Mouse (Mus musculus): ENCODE data around the gene Gm5089.

Gene Gm5089

DNA sequence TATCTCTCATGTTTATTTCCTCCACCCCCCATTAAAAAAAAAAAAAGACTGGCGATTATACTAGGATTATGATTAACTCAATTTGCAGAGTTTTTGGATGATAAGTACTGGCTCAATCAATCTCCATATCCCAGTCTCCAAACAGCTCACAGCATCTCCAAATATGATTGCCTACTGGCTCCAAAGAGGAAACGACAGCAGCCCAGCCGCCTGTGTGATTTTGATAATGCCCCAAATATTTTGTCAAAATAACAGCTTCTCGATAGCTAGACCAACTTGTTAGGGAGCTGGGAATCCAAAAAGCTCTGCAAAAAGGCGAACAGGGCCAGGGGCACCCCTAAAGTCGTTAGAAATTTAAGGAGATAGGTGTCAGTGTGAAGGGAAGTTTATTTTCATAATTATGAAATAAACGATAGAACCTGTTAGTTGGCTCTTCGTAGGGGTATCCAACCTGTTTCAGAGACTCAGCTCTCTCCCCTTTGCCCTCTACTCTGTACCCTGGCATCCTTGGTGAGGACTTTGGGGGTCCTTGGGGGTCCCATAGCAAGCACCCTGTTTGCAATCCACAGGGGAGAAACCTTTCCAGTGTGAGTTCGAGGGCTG, 27.2 kb upstream of the Gm5089 start:
- no peak for DNase-seq (ENCODE audit: low read depth, low spot score)

DNA sequence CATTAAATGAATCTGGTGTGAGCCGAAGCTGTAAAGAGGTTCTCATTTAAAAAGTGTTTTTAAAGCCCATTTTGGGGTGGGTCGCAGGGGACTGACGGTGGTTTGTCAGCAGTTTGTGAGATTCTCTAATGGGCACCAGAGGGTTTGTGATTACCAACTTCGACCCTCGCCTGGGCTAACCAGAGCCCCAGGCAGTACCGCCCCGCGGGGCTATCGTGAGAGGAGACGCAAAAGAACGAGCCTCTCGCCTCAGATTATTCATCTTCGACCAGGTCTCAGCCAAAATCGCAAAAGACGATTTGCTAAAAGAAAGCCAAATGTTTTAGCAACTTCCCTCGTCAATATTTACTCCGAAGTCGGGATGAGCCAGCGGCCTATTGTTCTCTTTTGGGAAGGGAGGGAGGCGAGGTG, 26.4 kb upstream of the Gm5089 start:
- peak; percentile 38 for DNase-seq (ENCODE audit: low read depth, low spot score)

GRCm38 (mm10) chr14:122476822-122477215, 25.9 kb upstream of the Gm5089 start:
- DNase-seq (ENCODE audit: low read depth, low spot score), result no peak

DNA sequence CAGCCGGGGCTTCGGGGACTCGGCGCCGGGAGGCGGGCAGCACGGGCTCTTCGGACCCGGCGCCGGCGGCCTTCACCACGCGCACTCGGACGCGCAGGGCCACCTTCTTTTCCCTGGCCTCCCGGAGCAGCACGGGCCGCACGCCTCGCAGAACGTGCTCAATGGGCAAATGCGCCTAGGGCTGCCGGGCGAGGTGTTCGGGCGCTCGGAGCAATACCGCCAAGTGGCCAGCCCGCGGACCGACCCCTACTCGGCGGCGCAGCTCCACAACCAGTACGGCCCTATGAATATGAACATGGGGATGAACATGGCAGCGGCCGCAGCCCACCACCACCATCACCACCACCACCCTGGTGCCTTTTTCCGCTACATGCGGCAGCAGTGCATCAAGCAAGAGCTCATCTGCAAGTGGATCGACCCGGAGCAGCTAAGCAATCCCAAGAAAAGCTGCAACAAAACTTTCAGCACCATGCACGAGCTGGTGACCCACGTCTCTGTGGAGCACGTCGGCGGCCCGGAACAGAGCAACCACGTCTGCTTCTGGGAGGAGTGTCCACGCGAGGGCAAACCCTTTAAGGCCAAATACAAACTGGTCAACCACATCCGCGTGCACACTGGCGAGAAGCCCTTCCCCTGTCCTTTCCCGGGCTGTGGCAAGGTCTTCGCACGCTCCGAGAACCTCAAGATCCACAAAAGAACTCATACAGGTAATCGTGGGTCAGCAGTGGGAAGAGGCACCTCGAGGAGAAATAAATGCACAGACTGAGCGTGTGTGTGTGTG, 25.3 kb upstream of the Gm5089 start:
- peak; percentile 71 for DNase-seq (ENCODE audit: low read depth, low spot score)

DNA sequence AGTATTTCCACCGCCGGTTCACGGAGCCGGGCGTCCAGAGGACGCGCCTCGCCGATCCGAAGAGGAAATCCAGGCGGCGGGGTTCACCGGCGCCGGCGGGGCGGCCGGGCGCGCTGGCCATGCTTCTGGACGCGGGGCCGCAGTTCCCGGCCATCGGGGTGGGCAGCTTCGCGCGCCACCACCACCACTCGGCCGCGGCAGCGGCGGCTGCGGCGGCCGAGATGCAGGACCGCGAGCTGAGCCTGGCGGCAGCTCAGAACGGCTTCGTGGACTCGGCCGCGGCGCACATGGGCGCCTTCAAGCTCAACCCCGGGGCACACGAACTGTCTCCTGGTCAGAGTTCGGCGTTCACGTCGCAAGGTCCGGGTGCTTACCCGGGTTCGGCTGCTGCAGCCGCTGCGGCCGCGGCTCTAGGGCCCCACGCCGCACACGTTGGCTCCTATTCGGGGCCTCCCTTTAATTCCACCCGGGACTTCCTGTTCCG, 24.7 kb upstream of the Gm5089 start:
- peak; percentile 75 for DNase-seq (ENCODE audit: low read depth, low spot score)

DNA sequence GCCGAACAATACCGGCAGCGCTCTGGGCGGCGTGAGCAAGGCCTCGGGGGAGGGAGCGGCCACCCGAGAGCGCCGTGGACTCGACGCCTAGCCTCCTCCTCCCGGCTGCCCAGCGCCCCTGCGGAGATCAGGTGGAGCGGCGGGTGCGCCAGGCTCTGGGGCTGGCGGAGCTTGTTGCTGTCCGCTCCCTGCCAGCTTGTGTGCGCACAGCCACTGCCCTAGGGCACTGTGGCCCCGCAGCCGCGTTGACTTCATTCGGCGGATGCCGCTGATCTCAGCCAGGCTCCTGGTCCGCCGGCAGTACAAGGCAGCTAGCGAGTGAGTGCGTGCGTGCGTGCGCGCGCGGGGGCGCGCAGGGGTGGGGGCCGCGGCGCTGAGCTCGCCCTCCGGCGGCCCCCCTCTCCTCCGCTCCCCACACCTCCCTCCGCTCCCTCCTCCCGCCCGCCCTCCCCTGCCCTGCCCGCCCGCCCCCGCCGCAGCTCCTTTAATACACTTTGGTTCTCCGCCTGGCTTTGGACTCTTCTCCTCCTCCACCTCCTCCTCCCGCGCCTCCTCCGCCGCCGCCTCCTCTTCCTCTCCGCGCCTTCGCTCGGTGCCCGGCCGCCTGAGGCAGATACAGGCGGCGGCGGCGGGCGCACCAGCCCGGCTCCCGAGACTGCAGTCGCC, 24.1 kb upstream of the Gm5089 start, which contains the start of gene Zic2:
TSS of gene Zic2 (plus strand) at position 545 of the 666 bp plus-strand sequence.
- peak; percentile 91 for DNase-seq (ENCODE audit: low read depth, low spot score)

DNA sequence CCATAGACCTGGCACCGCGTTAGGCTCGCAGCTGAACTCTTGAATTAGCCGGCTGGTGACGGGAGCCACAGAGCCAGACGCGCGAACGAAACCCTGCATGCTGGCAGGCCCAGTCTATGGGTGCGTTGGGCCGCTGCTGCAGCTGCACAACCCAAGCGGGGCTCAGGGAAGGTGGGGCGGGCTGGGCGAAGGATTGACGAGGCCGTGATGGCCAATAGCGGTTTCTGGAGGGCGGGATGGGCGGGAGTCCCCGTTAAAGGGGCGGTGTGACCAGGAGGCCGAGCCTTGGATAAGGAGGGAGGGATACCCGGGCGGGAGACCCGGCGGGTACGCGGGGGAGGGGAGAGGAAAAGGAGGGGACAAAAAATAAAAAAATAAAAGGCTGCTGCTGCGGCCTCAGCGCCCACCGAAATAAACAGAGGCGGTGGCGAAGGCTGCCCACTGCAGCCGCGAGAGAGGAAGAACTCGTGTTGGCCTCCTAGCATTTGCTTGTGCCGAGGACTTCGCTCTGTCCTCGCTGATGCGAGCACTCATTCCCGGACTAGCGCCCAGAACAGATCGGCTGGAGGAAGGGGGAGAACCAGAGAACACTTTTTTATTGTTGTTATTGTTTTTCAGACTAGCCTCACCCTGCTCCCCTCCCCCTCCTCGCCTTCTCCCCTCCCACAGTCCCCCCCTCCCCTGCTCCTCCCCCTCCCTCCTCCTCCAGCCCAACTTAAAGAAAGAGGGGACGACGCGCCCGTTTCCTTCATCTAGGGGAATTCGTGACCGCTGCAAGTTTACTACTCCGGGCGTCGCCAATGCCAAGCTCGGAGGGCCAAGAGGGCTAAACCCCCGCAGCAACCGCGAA, 23.4 kb upstream of the Gm5089 start:
- DNase-seq (ENCODE audit: low read depth, low spot score), result peak; percentile 92

- peak; percentile 26 for DNase-seq (ENCODE audit: low read depth, low spot score)
Observed at GRCm38 (mm10) chr14:122473211-122473751, 22.4 kb upstream of the Gm5089 start.

DNA sequence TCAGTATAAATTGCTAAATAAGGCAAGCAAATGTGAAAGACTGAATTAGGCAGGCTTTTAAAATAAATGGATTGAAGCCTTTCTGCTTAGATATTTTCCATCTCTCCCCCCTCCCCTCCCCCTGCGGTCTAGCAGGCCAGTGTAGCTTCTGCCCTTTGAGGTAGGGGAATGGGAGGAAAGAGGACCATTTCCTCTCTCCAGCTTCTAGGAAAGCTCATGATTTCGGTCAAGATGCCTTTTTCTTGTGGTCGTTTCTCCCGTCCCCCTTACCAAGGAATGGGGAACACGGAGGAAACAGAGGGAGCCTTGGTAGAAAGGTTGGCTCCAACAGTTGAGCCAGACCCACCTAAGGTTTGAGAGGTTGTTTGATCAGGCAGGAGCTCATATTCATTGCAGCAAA, 21.7 kb upstream of the Gm5089 start:
- DNase-seq (ENCODE audit: low read depth, low spot score), result no peak

DNA sequence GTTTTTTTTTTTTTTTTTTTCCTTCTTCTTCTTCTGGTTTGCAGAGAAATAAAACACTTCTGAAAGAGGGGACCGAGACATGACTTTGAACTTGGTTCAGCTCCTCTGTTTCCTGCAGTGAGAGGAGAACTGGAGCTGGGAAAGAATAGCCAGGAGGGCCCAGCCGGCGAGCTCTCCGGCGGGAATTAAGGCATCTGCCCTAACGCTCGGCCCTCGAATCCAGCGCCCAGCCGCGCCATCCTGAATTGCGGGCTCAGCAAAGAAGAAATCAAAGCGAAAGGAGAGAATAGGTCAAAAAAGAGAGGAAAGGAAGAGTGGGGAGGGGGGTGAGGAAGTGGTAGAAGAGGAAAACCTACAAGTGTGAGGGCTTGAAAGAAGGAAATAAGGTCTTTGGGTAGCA, 21.2 kb upstream of the Gm5089 start:
- peak; percentile 27 for DNase-seq (ENCODE audit: low read depth, low spot score)

GRCm38 (mm10) chr14:122471449-122472085, 20.7 kb upstream of the Gm5089 start:
- peak; percentile 10 for DNase-seq (ENCODE audit: low read depth, low spot score)

- DNase-seq (ENCODE audit: low read depth, low spot score), result peak; percentile 64
Observed at GRCm38 (mm10) chr14:122468971-122469755, 18.2 kb upstream of the Gm5089 start.

GRCm38 (mm10) chr14:122467926-122468841, 17.3 kb upstream of the Gm5089 start:
- peak; percentile 78 for DNase-seq (ENCODE audit: low read depth, low spot score)

DNA sequence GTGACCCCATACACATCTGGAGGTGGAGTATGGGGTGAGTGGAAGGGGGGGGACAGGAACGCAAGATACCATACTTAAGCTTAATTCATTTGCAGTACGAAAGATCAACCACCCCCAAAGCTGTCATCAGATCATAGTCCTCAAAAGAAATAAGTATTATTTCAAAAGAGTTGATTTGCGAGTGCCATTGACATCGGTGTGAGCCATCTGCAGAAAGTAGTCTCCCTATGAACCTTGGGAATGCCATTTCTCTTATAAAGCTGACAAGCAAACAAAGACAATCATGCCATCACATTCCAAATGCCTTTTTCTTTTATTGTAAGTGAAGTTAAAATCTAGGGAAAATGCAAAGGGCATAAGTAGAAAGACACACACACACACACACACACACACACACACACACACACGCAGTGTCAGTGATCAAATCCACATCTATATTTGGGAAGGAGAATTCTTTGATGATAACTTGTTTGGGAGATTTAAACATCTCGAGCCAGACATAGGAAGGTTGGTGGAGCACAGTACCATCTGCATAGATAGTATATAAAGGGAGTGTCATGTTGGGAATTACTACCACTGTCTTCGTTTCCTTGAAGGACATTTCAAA, 15.9 kb upstream of the Gm5089 start:
- DNase-seq (ENCODE audit: low read depth, low spot score), result no peak

DNA sequence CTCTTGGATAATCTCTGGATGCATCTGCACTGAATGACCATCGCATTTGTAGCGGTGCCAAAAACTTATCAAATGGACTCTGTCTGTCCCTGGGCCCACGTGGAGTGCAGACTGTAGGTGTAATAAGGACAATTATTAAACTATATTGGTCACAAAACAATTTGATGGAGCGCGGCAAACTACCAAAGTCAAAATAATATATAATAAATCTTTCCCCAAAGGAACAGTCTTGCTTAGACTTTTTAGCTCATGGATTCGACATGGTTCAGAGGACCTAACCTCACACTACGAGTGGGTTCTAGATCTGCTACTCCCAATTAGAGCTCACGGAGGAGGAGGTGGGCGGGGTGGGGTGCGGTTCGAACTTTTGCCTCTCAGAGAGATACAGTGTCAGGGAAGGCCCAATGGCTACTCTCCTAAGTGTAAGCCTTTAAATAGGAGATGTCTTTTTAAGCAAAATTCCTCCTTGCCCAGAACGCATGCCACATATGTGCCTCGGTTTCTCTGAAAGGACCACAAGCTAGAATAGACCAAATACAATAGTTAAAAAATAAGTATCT, 15.1 kb upstream of the Gm5089 start:
- DNase-seq (ENCODE audit: low read depth, low spot score), result peak; percentile 54

DNA sequence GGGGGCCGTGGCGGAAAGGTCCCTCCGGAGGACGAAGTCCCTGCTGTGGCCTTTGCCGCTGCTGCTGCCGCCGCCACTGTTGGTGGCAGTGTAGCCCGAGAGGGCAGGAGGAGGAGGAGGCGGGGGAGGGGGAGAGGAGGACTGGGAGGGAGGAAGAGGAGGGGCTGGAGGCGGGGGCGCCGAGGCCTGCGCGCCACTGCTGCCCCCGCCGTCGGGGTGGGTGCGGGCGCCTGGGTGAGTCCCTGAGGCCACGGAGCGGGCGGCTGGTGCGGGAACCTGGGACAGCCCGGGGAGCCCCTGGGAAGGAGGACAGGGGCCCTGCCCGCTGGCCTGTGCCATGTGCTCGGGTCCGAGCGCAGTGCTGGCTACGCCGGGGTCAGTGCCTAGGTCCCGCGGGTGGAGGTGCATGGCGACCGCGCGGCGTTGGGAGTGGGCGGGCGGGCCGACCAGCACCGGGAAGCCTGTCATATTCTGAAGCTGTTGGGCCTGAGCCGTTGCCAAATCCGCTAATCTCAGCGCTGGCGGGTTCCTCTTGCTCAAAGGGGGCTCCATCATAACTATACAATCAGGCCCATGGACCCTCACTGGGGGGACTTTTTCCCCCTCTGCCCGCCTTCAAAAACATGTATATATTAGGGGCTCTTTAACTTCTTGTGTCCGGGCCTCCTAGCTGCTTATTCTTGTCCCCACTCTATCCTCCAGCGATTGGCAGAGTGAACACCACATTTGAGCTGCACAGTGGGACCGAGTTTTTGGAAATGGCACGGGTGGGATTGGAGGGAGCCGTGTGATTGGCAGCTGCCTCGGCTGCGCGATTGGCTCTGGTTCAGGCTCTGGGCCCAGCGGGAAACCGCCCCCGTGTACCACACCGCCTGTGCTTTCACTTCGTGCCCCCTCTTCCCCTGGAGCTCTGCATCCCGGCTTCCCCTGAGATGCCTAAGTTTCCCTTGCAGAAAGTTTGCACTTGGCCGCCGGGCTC, 14.1 kb upstream of the Gm5089 start, which contains the start of gene Zic5:
TSS of gene Zic5 (minus strand) at position 915 of the 979 bp plus-strand sequence.
- peak; percentile 91 for DNase-seq (ENCODE audit: low read depth, low spot score)

DNA sequence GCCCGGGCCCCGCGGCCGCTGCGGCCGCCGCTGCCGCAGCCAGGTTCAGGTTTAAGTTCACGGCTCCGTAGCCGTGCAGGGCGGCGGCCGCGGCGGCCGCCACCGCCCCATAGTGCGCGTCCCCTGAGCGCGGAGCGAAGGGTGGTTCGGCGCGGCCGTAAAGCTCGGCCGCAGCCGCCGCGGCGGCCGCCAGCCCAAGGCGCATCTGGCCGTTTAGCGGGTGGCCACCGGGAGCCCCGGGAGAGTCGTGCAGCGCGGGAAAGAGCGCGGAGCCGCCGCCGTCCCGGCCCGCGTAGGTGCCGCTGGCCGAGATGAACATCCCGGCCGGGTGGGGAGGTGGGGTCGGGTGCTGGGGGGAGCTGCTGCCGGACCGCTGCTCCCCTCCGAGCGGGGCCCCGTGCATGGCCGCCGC, 13.4 kb upstream of the Gm5089 start:
- no peak for DNase-seq (ENCODE audit: low read depth, low spot score)

All from ZHBTc4 (cell line).